Mouse (Mus musculus) intestine, embryonic 16.5 days (tissue): ENCODE results near the gene Brd3. TPM values are rescaled to one million over a fixed set of nuclear protein-coding genes. Genes with fewer than 3 reads are reported as not detected.

Experiments used
- ATAC-seq: fragments of 200-750 bp; cut with Nextera tagmentation; 2 replicates; pipeline ENCODE4 v1.8.0; 2017; ENCODE audit warnings: moderate TSS enrichment, moderate library complexity
- H3K27ac ChIP-seq: fragments of 300-500 bp; sonication (generic); 2 replicates; pipeline ENCODE4 v1.5.1; 2014; ENCODE audit warnings: mild to moderate bottlenecking, low read length
- H3K27me3 ChIP-seq: fragments of 300-500 bp; sonication (generic); replicated peaks from 2 replicates; pipeline ENCODE4 v1.6.1; 2014; ENCODE audit warnings: low read length, control low read depth, mixed read lengths; ENCODE audit not compliant: control insufficient read depth, insufficient read depth
- H3K36me3 ChIP-seq: fragments of 300-500 bp; sonication (generic); 2 replicates; pipeline ENCODE4 v1.6.1; 2014; ENCODE audit warnings: low read length, control low read depth; ENCODE audit not compliant: control insufficient read depth, insufficient read depth
- H3K4me1 ChIP-seq: fragments of 300-500 bp; sonication (generic); 2 replicates; pipeline ENCODE4 v1.6.1; 2014; ENCODE audit warnings: low read length, control low read depth, mixed read lengths; ENCODE audit not compliant: control insufficient read depth, insufficient read depth
- H3K4me2 ChIP-seq: fragments of 300-500 bp; sonication (generic); 2 replicates; pipeline ENCODE4 v1.6.1; 2014; ENCODE audit warnings: low read depth, low read length, control low read depth
- H3K4me3 ChIP-seq: fragments of 300-500 bp; sonication (generic); 2 replicates; pipeline ENCODE4 v1.5.1; 2014; ENCODE audit warnings: mild to moderate bottlenecking, low read length
- H3K9ac ChIP-seq: fragments of 300-500 bp; sonication (generic); 2 replicates; pipeline ENCODE4 v1.6.1; 2014; ENCODE audit warnings: low read depth, low read length
- H3K9me3 ChIP-seq: fragments of 300-500 bp; sonication (generic); 2 replicates; pipeline ENCODE4 v1.6.1; 2016; ENCODE audit warnings: low read length, control low read depth; ENCODE audit not compliant: control insufficient read depth
- WGBS: fragments of 180-500 bp; shearing (Covaris S2); extraction: QIAGEN DNeasy Blood & Tissue Kit; methylation state at CpG from one replicate; pipeline ENCODE4 v1.1.7; 2014; 5-methylcytosine and 5-hydroxymethylcytosine counted together
- polyA plus RNA-seq: library from polyadenylated mRNA; unstranded; fragments of >200 nt; fragmentation: Nextera tagmentation; extraction: Ambion mirVana; gene quantifications from 2 replicates; pipeline ENCODE4 v1.2.1, GENCODE M21; 2015

Brd3 gene
- polyA plus RNA-seq, 1 experiment from 2014 or later = 82.5 TPM

DNA sequence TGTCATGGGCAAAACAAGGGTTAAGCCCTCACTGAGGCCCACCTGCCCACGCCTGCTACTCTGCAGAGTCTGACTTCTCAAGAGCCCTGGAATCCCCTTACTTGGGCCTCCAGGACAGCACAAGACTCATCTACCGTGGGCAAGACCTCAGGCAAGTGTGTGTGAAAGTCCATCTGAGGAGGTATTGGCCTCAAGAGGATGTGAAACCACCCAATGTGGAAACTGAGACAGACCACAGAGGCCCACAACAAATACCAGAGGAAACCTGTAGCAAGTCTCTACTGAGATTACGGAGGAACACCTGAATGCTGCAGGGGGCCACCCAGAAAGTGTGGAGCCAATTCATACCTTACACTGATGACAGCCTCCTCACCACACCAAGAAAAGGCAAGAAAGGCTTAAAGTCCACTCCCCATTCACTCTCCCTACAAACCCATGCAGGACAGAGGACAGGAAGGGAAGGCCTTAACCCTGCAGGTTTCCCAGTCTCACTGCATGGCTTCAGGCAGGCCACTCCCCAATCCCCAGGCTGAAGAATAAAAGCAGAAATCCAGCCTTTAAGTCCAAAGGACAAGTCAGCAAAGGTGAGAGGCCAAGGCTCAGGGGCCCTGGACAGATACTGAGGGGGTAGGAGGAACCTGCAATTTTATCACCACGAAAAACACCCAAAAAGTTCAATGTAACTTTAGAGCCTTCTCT, 38.0 kb downstream of the Brd3 start:
- 0 out of 2 replicates have a peak, but pooled peaks cover 3% of the 10 kb centered on the region for H3K36me3 ChIP-seq
- H3K4me3 ChIP-seq = no peak overlapping the region
- peak overlapping the region; percentile 77 for H3K27ac ChIP-seq
- 61% methylated on average over 4 of the region's 4 CpGs for WGBS
- H3K9ac ChIP-seq = peak overlapping the region; percentile 32; the same call in 1 of the 2 replicates
- no peaks in the 10 kb centered on the region for H3K9me3 ChIP-seq
- peak; percentile 54 for ATAC-seq
- peaks cover 70% of the 10 kb centered on the region for H3K4me1 ChIP-seq
- no peaks in the 10 kb centered on the region for H3K27me3 ChIP-seq
- H3K4me2 ChIP-seq = 0 out of 2 replicates have a peak overlapping the region, but pooled peaks have one; percentile 24

- Histone ChIP-seq H3K4me1 (peaks cover 14% of the 10 kb centered on the region), H3K27me3 (no peaks in the 10 kb centered on the region), H3K9ac (no peak overlapping the region), H3K4me3 (no peak overlapping the region), H3K9me3 (no peaks in the 10 kb centered on the region), H3K27ac (no peak overlapping the region; the same call in 1 of the 2 replicates), H3K36me3 (peaks cover 34% of the 10 kb centered on the region), H3K4me2 (no peak overlapping the region)
- 91% methylated on average over 4 of the region's 4 CpGs for WGBS
- no peak for ATAC-seq
These were observed 44.6 kb downstream of the Brd3 start for GRCm38 (mm10) chr2:27462901-27463300.

GRCm38 (mm10) chr2:27461881-27462660, 45.4 kb downstream of the Brd3 start:
- Histone ChIP-seq H3K4me3 (no peak overlapping the region), H3K4me2 (no peak overlapping the region), H3K27ac (peak overlapping the region; percentile 9; the same call in 1 of the 2 replicates), H3K27me3 (no peaks in the 10 kb centered on the region), H3K9me3 (no peaks in the 10 kb centered on the region), H3K9ac (no peak overlapping the region), H3K36me3 (peaks cover 38% of the 10 kb centered on the region), H3K4me1 (peaks cover 13% of the 10 kb centered on the region)
- peak; percentile 27 for ATAC-seq
- WGBS = 73% methylated on average over 4 of the region's 4 CpGs

- 65% methylated on average over 9 of the region's 9 CpGs for WGBS
- H3K27me3 ChIP-seq = no peaks in the 10 kb centered on the region
- no peak overlapping the region for H3K4me3 ChIP-seq
- no peak overlapping the region for H3K4me2 ChIP-seq
- peaks cover 44% of the 10 kb centered on the region for H3K36me3 ChIP-seq
- ATAC-seq = no peak
- H3K9ac ChIP-seq = no peak overlapping the region
- H3K4me1 ChIP-seq = peaks cover 6% of the 10 kb centered on the region
- no peaks in the 10 kb centered on the region for H3K9me3 ChIP-seq
- no peak overlapping the region for H3K27ac ChIP-seq
These were observed 46.8 kb downstream of the Brd3 start for GRCm38 (mm10) chr2:27460651-27461050.

- no peak overlapping the region for H3K4me3 ChIP-seq
- 83% methylated on average over 5 of the region's 5 CpGs for WGBS
- H3K9ac ChIP-seq = no peak overlapping the region
- no peaks in the 10 kb centered on the region for H3K27me3 ChIP-seq
- no peak for ATAC-seq
- H3K27ac ChIP-seq = no peak overlapping the region
- no peaks in the 10 kb centered on the region for H3K9me3 ChIP-seq
- H3K36me3 ChIP-seq = peaks cover 42% of the 10 kb centered on the region
- no peak overlapping the region for H3K4me2 ChIP-seq
- 0 out of 2 replicates have a peak, but pooled peaks cover 4% of the 10 kb centered on the region for H3K4me1 ChIP-seq
These were observed 47.3 kb downstream of the Brd3 start for GRCm38 (mm10) chr2:27460163-27460562.

DNA sequence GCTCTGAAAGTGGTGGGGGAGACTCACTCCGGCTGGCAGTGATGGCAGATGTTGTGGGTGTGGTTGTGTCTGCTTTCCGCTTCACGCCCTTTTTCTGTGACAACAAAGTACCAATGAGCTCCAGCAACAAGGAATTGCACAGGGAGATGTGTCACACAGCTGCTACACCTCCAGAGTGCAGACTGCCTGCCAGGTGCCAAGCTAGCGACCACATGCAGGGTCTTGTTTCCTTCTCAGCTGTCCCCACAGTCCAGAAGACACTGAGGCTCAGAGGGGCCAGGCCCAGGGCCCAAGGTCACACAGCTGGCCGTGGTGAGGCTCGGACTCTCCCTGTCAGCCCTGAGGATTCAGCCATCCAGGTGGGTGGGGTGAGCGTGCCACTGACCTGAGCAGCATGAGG, 47.7 kb downstream of the Brd3 start:
- no peak for ATAC-seq
- Histone ChIP-seq H3K36me3 (peaks cover 42% of the 10 kb centered on the region), H3K4me1 (0 out of 2 replicates have a peak, but pooled peaks cover 4% of the 10 kb centered on the region), H3K27ac (no peak overlapping the region), H3K27me3 (no peaks in the 10 kb centered on the region), H3K9ac (no peak overlapping the region), H3K9me3 (no peaks in the 10 kb centered on the region), H3K4me3 (no peak overlapping the region), H3K4me2 (no peak overlapping the region)
- WGBS = 82% methylated on average over 7 of the region's 7 CpGs

- no peaks in the 10 kb centered on the region for H3K4me1 ChIP-seq
- no peaks in the 10 kb centered on the region for H3K27me3 ChIP-seq
- WGBS = 67% methylated on average over 14 of the region's 14 CpGs
- H3K27ac ChIP-seq = no peak overlapping the region
- peaks cover 31% of the 10 kb centered on the region for H3K36me3 ChIP-seq
- ATAC-seq = no peak
- H3K9me3 ChIP-seq = no peaks in the 10 kb centered on the region
- no peak overlapping the region for H3K9ac ChIP-seq
- no peak overlapping the region for H3K4me2 ChIP-seq
- H3K4me3 ChIP-seq = no peak overlapping the region
These were observed 57.2 kb downstream of the Brd3 start for GRCm38 (mm10) chr2:27450226-27450625.

GRCm38 (mm10) chr2:27447782-27448181, 59.7 kb downstream of the Brd3 start:
- no peak for ATAC-seq
- Histone ChIP-seq H3K36me3 (peaks cover 26% of the 10 kb centered on the region), H3K27me3 (no peaks in the 10 kb centered on the region), H3K9ac (no peak overlapping the region), H3K4me2 (no peak overlapping the region), H3K9me3 (no peaks in the 10 kb centered on the region), H3K4me1 (0 out of 2 replicates have a peak, but pooled peaks cover 6% of the 10 kb centered on the region), H3K4me3 (no peak overlapping the region), H3K27ac (no peak overlapping the region)
- 89% methylated on average over 5 of the region's 5 CpGs for WGBS

DNA sequence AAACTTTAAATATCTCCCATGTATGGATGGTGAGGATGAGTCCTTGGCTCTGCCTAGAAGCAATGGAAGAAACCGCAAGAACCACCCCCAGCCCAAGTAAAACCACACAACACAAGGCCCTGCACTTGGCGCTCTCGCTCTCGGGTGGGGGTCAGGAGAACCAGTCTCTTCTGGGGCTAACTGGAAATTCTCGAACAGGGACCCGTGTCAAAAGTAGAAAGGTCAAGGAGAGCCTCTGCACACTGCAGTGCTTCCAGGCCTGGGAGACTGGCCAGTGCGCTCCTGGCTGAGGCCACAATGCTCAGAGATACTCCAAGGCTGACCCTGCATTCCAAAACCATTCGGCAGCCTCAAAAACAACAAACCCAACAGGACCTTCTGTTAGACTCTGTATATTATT, 60.6 kb downstream of the Brd3 start:
- H3K9me3 ChIP-seq = no peaks in the 10 kb centered on the region
- no peak overlapping the region for H3K4me3 ChIP-seq
- H3K27me3 ChIP-seq = no peaks in the 10 kb centered on the region
- no peak overlapping the region for H3K9ac ChIP-seq
- H3K27ac ChIP-seq = no peak overlapping the region
- H3K36me3 ChIP-seq = peaks cover 23% of the 10 kb centered on the region
- 0 out of 2 replicates have a peak, but pooled peaks cover 7% of the 10 kb centered on the region for H3K4me1 ChIP-seq
- H3K4me2 ChIP-seq = no peak overlapping the region
- no peak for ATAC-seq
- WGBS = 90% methylated on average over 8 of the region's 8 CpGs
